Mouse (Mus musculus) limb, embryonic 11.5 days (tissue): ENCODE data around the gene Slc12a8. TPM values are rescaled to one million over a fixed set of nuclear protein-coding genes. Genes with fewer than 3 reads are reported as not detected.

Source experiments
- ATAC-seq: fragments of 200-750 bp; cut with Nextera tagmentation; 2 replicates; pipeline ENCODE4 v1.8.0; 2017; ENCODE audit warnings: low read depth; ENCODE audit not compliant: insufficient number of reproducible peaks, low FRiP score, low TSS enrichment
- DNase-seq: peaks from one replicate; pipeline ENCODE4 v3.0.0-alpha.2; 2015; ENCODE audit warnings: low spot score
- H3K27ac ChIP-seq: fragments of 300-500 bp; sonication (generic); replicated peaks from 2 replicates; pipeline ENCODE4 v1.5.1; 2014; ENCODE audit warnings: low read depth, mild to moderate bottlenecking, low read length
- H3K27me3 ChIP-seq: fragments of 300-500 bp; sonication (generic); 2 replicates; pipeline ENCODE4 v1.6.1; 2014; ENCODE audit warnings: mild to moderate bottlenecking, low read length, mixed read lengths; ENCODE audit not compliant: control insufficient read depth, insufficient read depth
- H3K36me3 ChIP-seq: fragments of 300-500 bp; sonication (generic); 2 replicates; pipeline ENCODE4 v1.6.1; 2014; ENCODE audit warnings: mild to moderate bottlenecking, low read length, moderate library complexity, mixed read lengths; ENCODE audit not compliant: control insufficient read depth, insufficient read depth
- H3K4me1 ChIP-seq: fragments of 300-500 bp; sonication (generic); 2 replicates; pipeline ENCODE4 v1.6.1; 2014; ENCODE audit warnings: low read length, mixed read lengths; ENCODE audit not compliant: control insufficient read depth, insufficient read depth
- H3K4me2 ChIP-seq: fragments of 300-500 bp; sonication (generic); 2 replicates; pipeline ENCODE4 v1.6.1; 2014; ENCODE audit warnings: low read depth, mild to moderate bottlenecking, moderate library complexity; ENCODE audit not compliant: severe bottlenecking
- H3K4me3 ChIP-seq: fragments of 300-500 bp; sonication (generic); 2 replicates; pipeline ENCODE4 v1.5.1; 2014; ENCODE audit warnings: low read depth, low read length
- H3K9ac ChIP-seq: fragments of 300-500 bp; sonication (generic); 2 replicates; pipeline ENCODE4 v1.6.1; 2014; ENCODE audit warnings: mild to moderate bottlenecking, low read length
- H3K9me3 ChIP-seq: fragments of 300-500 bp; sonication (generic); 2 replicates; pipeline ENCODE4 v1.6.1; 2016; ENCODE audit warnings: low read length; ENCODE audit not compliant: control insufficient read depth
- WGBS: fragments of 180-500 bp; shearing (Covaris S2); extraction: QIAGEN DNeasy Blood & Tissue Kit; methylation state at CpG from one replicate; pipeline ENCODE4 v1.1.7; 2014; 5-methylcytosine and 5-hydroxymethylcytosine counted together
- polyA plus RNA-seq: library from polyadenylated mRNA; unstranded; fragments of >200 nt; fragmentation: Nextera tagmentation; extraction: Ambion mirVana; gene quantifications from 2 replicates; pipeline ENCODE4 v1.2.1, GENCODE M21; 2014

Slc12a8 gene
- polyA plus RNA-seq, 1 experiment from 2014 or later = 0.49 TPM

DNA sequence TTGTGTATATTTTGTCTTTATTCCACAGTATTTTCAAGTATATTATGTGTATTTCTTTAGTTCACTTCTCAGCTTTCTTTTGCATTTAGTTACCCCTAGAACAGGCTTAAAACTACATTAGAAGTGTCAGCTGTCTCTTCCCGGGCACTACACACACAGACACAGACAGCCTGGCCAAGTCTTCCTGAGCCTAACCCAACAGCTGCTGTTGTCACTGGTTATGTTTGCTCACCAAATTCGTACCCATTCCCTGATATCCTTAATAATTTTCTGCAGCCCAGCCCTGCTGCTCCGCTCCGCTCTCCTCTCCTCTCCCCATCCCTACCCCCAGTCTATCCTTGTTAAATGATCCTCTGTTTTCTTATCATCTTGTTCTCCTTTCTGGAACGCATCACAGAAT is 112.4 kb downstream of the Slc12a8 start:
- Histone ChIP-seq H3K9ac (no peak overlapping the region), H3K4me1 (no peaks in the 10 kb centered on the region), H3K27me3 (no peaks in the 10 kb centered on the region), H3K4me2 (no peak overlapping the region), H3K36me3 (no peaks in the 10 kb centered on the region), H3K4me3 (no peak overlapping the region), H3K9me3 (no peaks in the 10 kb centered on the region), H3K27ac (no peak overlapping the region)
- DNase-seq = no peak
- 90% methylated on average over 5 of the region's 5 CpGs for WGBS
- ATAC-seq = no peak

GRCm38 (mm10) chr16:33635836-33636595 is 118.9 kb downstream of the Slc12a8 start:
- ATAC-seq (no peak), DNase-seq (no peak)
- Histone ChIP-seq H3K4me2 (no peak overlapping the region), H3K27ac (no peak overlapping the region), H3K4me3 (no peak overlapping the region), H3K27me3 (no peaks in the 10 kb centered on the region), H3K9ac (no peak overlapping the region), H3K9me3 (no peaks in the 10 kb centered on the region), H3K36me3 (no peaks in the 10 kb centered on the region), H3K4me1 (no peaks in the 10 kb centered on the region)
- 82% methylated on average over 12 of the region's 12 CpGs for WGBS

- Histone ChIP-seq H3K4me1 (no peaks in the 10 kb centered on the region), H3K36me3 (no peaks in the 10 kb centered on the region), H3K9me3 (no peaks in the 10 kb centered on the region), H3K4me3 (no peak overlapping the region), H3K4me2 (no peak overlapping the region), H3K27ac (no peak overlapping the region), H3K9ac (no peak overlapping the region), H3K27me3 (no peaks in the 10 kb centered on the region)
- DNase-seq (no peak), ATAC-seq (no peak)
- WGBS = 78% methylated on average over 3 of the region's 3 CpGs
These were observed 124.7 kb downstream of the Slc12a8 start for GRCm38 (mm10) chr16:33641779-33642178.

- Histone ChIP-seq H3K9ac (no peak overlapping the region), H3K4me1 (no peaks in the 10 kb centered on the region), H3K4me3 (no peak overlapping the region), H3K4me2 (no peak overlapping the region), H3K36me3 (no peaks in the 10 kb centered on the region), H3K27me3 (no peaks in the 10 kb centered on the region), H3K27ac (no peak overlapping the region), H3K9me3 (no peaks in the 10 kb centered on the region)
- no peak for ATAC-seq
- WGBS = 96% methylated on average over 6 of the region's 6 CpGs
- DNase-seq = no peak
These were observed 136.0 kb downstream of the Slc12a8 start for GRCm38 (mm10) chr16:33653116-33653515.

GRCm38 (mm10) chr16:33655443-33655842 is 138.3 kb downstream of the Slc12a8 start:
- 92% methylated on average over 3 of the region's 3 CpGs for WGBS
- Histone ChIP-seq H3K27me3 (no peaks in the 10 kb centered on the region), H3K9me3 (no peaks in the 10 kb centered on the region), H3K4me1 (no peaks in the 10 kb centered on the region), H3K9ac (no peak overlapping the region), H3K27ac (no peak overlapping the region), H3K4me3 (no peak overlapping the region), H3K4me2 (no peak overlapping the region), H3K36me3 (no peaks in the 10 kb centered on the region)
- DNase-seq (no peak), ATAC-seq (no peak)

- no peaks in the 10 kb centered on the region for H3K36me3 ChIP-seq
- H3K27ac ChIP-seq = no peak overlapping the region
- no peak overlapping the region for H3K9ac ChIP-seq
- no peaks in the 10 kb centered on the region for H3K9me3 ChIP-seq
- WGBS = 93% methylated on average over 3 of the region's 3 CpGs
- H3K4me2 ChIP-seq = no peak overlapping the region
- H3K4me1 ChIP-seq = no peaks in the 10 kb centered on the region
- H3K4me3 ChIP-seq = no peak overlapping the region
- DNase-seq (no peak), ATAC-seq (no peak)
- no peaks in the 10 kb centered on the region for H3K27me3 ChIP-seq
These were observed 140.1 kb downstream of the Slc12a8 start for GRCm38 (mm10) chr16:33657191-33657590.

GRCm38 (mm10) chr16:33658121-33658520 is 141.0 kb downstream of the Slc12a8 start:
- 97% methylated on average over 3 of the region's 3 CpGs for WGBS
- Histone ChIP-seq H3K4me2 (no peak overlapping the region), H3K4me3 (no peak overlapping the region), H3K36me3 (no peaks in the 10 kb centered on the region), H3K9ac (no peak overlapping the region), H3K9me3 (no peaks in the 10 kb centered on the region), H3K4me1 (no peaks in the 10 kb centered on the region), H3K27me3 (no peaks in the 10 kb centered on the region), H3K27ac (no peak overlapping the region)
- no peak for ATAC-seq
- DNase-seq = no peak

DNA sequence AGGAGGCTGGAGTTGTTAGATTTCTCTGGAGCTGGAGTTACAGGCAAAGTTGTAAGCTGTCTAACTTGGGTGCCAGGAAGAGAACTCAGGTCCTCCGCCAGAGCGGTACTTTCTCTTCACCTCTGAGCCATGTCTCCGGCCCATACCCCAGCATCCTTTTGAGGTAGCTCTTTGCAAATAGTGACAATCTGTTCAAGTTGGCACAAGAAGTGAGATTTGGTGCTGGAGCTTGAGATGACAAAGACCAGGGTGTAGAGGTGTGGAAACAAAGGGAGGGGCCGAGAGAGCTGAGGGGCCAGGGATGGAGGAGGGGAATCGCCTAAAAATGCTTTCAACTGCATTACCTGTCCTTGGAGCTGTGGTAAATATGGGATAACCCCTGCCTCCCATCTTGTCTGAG is 142.4 kb downstream of the Slc12a8 start:
- Histone ChIP-seq H3K27me3 (no peaks in the 10 kb centered on the region), H3K27ac (no peak overlapping the region), H3K4me1 (no peaks in the 10 kb centered on the region), H3K36me3 (no peaks in the 10 kb centered on the region), H3K4me3 (no peak overlapping the region), H3K9me3 (no peaks in the 10 kb centered on the region), H3K4me2 (no peak overlapping the region), H3K9ac (no peak overlapping the region)
- DNase-seq = no peak
- WGBS = 84% methylated on average over 5 of the region's 5 CpGs
- no peak for ATAC-seq

DNA sequence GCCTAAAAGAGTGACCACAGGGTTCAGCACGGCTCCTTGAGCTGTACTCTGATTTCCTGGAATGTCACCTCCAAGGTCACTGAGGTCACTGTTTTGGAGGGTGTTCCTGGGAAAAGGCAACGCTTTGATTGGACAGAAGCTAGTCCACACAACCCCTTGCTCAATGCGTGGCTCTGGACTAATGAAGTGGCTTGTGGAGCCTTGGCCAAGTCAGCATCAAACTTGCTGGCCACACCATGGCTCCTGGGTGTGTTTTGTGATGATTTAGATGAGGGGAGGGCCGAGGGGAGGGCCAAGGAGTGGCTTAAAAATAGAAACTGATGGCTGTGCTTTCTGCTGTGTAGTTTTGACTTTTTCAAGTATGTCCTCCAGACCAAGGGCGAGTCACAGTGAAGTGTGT is 143.0 kb downstream of the Slc12a8 start:
- no peaks in the 10 kb centered on the region for H3K4me1 ChIP-seq
- no peaks in the 10 kb centered on the region for H3K27me3 ChIP-seq
- H3K36me3 ChIP-seq = no peaks in the 10 kb centered on the region
- no peak for DNase-seq
- no peak for ATAC-seq
- no peak overlapping the region for H3K27ac ChIP-seq
- no peaks in the 10 kb centered on the region for H3K9me3 ChIP-seq
- WGBS = 58% methylated on average over 5 of the region's 5 CpGs
- H3K4me2 ChIP-seq = no peak overlapping the region
- H3K4me3 ChIP-seq = no peak overlapping the region
- H3K9ac ChIP-seq = no peak overlapping the region
